8 mouse cellular contexts compared by ENCODE assay signal in genomic region chrX:71663871-71664687, GRCm38 (mm10). TPM values are rescaled to one million over a fixed set of nuclear protein-coding genes. Genes with fewer than 3 reads are reported as not detected.
DNase-seq lines count a peak whose midpoint lies in the region; ATAC-seq lines count a peak whose summit lies in the region.

No protein-coding gene starts in this region.

- H3K4me3 ChIP-seq in heart, embryonic 11.5 days (ENCODE audit: low read depth, low read length), result peak overlapping the region; percentile 47
- H3K4me3 ChIP-seq in hindbrain, embryonic 12.5 days, result peak overlapping the region; percentile 42
- H3K4me3 ChIP-seq in midbrain, embryonic 14.5 days (replicated peaks; ENCODE audit: low read depth, low read length), result peak overlapping the region; percentile 43

- peaks cover 61% of the 10 kb centered on the region for H3K27me3 ChIP-seq in heart, embryonic 11.5 days (ENCODE audit: control insufficient read depth, insufficient read depth, low read length)
- peaks cover 87% of the 10 kb centered on the region for H3K27me3 ChIP-seq in hindbrain, embryonic 12.5 days
- peaks cover 33% of the 10 kb centered on the region for H3K27me3 ChIP-seq in midbrain, embryonic 14.5 days (ENCODE audit: control insufficient read depth, insufficient read depth, low read length)

- H3K4me2 ChIP-seq in heart, embryonic 11.5 days, result peak overlapping the region; percentile 68
- H3K4me2 ChIP-seq in hindbrain, embryonic 12.5 days (replicated peaks), result peak overlapping the region; percentile 63
- H3K4me2 ChIP-seq in midbrain, embryonic 14.5 days (ENCODE audit: low read length), result peak overlapping the region; percentile 63

- no peaks in the 10 kb centered on the region for H3K36me3 ChIP-seq in heart, embryonic 11.5 days (ENCODE audit: control insufficient read depth, insufficient read depth, low read length)
- no peaks in the 10 kb centered on the region for H3K36me3 ChIP-seq in hindbrain, embryonic 12.5 days
- no peaks in the 10 kb centered on the region for H3K36me3 ChIP-seq in midbrain, embryonic 14.5 days (ENCODE audit: control insufficient read depth, insufficient read depth, low read length)

- no peak for ATAC-seq in heart, embryonic 11.5 days (replicated peaks; ENCODE audit: insufficient number of reproducible peaks, low FRiP score, low TSS enrichment)
- ATAC-seq in hindbrain, embryonic 12.5 days (ENCODE audit: low FRiP score), result peak; percentile 66; the same call in 1 of the 2 replicates
- no peak for ATAC-seq in midbrain, embryonic 14.5 days (ENCODE audit: low FRiP score, low TSS enrichment)
- no peak for ATAC-seq in inflammation-experienced regulatory T-cells, adult 6 months

- H3K9me3 ChIP-seq in heart, embryonic 11.5 days (replicated peaks; ENCODE audit: control insufficient read depth, low read length), result no peaks in the 10 kb centered on the region; the same call in 1 of the 2 replicates
- peaks cover 9% of the 10 kb centered on the region for H3K9me3 ChIP-seq in hindbrain, embryonic 12.5 days (replicated peaks)
- peaks cover 6% of the 10 kb centered on the region; the same call in 1 of the 2 replicates for H3K9me3 ChIP-seq in midbrain, embryonic 14.5 days (ENCODE audit: control insufficient read depth, low read length)

- H3K4me1 ChIP-seq in heart, embryonic 11.5 days (ENCODE audit: control insufficient read depth, insufficient read depth, low read length), result no peaks in the 10 kb centered on the region
- H3K4me1 ChIP-seq in hindbrain, embryonic 12.5 days, result no peaks in the 10 kb centered on the region
- H3K4me1 ChIP-seq in midbrain, embryonic 14.5 days (ENCODE audit: control insufficient read depth, insufficient read depth, low read length), result no peaks in the 10 kb centered on the region

- DNase-seq in heart, adult 11 months, result no peak
- peak; percentile 8 for DNase-seq in R1 (ENCODE audit: low read depth, low spot score)
- DNase-seq in midbrain, embryonic 14.5 days, result peak; percentile 40
- DNase-seq in spleen, postnatal 4 days (ENCODE audit: low spot score in 2 of 2), result no peak
- no peak for DNase-seq in thymus, adult 18-20 months

- H3K27ac ChIP-seq in heart, embryonic 11.5 days (ENCODE audit: low read depth, low read length), result no peak overlapping the region
- H3K27ac ChIP-seq in hindbrain, embryonic 12.5 days, result no peak overlapping the region
- no peak overlapping the region for H3K27ac ChIP-seq in midbrain, embryonic 14.5 days (replicated peaks; ENCODE audit: low read depth, low read length)

- WGBS in heart, embryonic 11.5 days (ENCODE audit: insufficient replicate concordance), result 12% methylated on average over 76 of the region's 76 CpGs
- WGBS in hindbrain, embryonic 12.5 days, result 25% methylated on average over 76 of the region's 76 CpGs
- 23% methylated on average over 74 of the region's 76 CpGs for WGBS in midbrain, embryonic 14.5 days

- H3K9ac ChIP-seq in heart, embryonic 11.5 days (ENCODE audit: low read depth, low read length), result no peak overlapping the region
- H3K9ac ChIP-seq in hindbrain, embryonic 12.5 days, result peak overlapping the region; percentile 35; the same call in 1 of the 2 replicates
- H3K9ac ChIP-seq in midbrain, embryonic 14.5 days (replicated peaks; ENCODE audit: low read length), result 0 out of 2 replicates have a peak overlapping the region, but pooled peaks have one; percentile 12

RNA-seq across cellular contexts. Expression of gene Gpr50, which starts 0.6 kb away (rescaled TPM):
- 0.74 and 1.1 TPM in 2 replicates for polyA plus RNA-seq in heart, embryonic 11.5 days (2014; fragmentation: Nextera tagmentation; extraction: Ambion mirVana)
- polyA plus RNA-seq in hindbrain, embryonic 12.5 days (2016; fragmentation: Nextera tagmentation; extraction: Ambion mirVana), result 1.3 and 1.8 TPM in 2 replicates
- polyA plus RNA-seq in midbrain, embryonic 14.5 days (2014; fragmentation: Nextera tagmentation; extraction: Ambion mirVana), result 3.3 and 4.9 TPM in 2 replicates
- polyA plus RNA-seq in inflammation-experienced regulatory T-cells, adult 6 months (2017; shearing (Covaris generic)), result not detected

Comparison
In these comparisons a context has a peak if more than half of its experiments do, and no peak if none do; other contexts are left out.
1. DNase-seq: peak in R1 (single experiment) and midbrain, embryonic 14.5 days (single experiment); none in heart, adult 11 months (single experiment), spleen, postnatal 4 days (0 of 2) and thymus, adult 18-20 months (0 of 2).
2. Peak in every context shown above with its lines, with median percentiles within 50 percentile points of each other: H3K4me2 ChIP-seq and H3K4me3 ChIP-seq.